In genomic region chr10:88514495-88514894, GRCm38 (mm10) we compare ENCODE assay signal across 8 mouse cellular contexts. TPM values are rescaled to one million over a fixed set of nuclear protein-coding genes. Genes with fewer than 3 reads are reported as not detected.
DNase-seq lines count a peak whose midpoint lies in the region; ATAC-seq and TF ChIP-seq lines count a peak whose summit lies in the region.

No protein-coding gene starts in this region.

- no peaks in the 10 kb centered on the region for H3K4me1 ChIP-seq in kidney, embryonic 15.5 days
- H3K4me1 ChIP-seq in intestine, postnatal 0 days (replicated peaks; ENCODE audit: control insufficient read depth, insufficient read depth, low read length): peaks cover 10% of the 10 kb centered on the region; the same call in 1 of the 2 replicates
- H3K4me1 ChIP-seq in liver, embryonic 13.5 days (replicated peaks): peaks cover 4% of the 10 kb centered on the region; the same call in 1 of the 2 replicates
- no peaks in the 10 kb centered on the region for H3K4me1 ChIP-seq in neural tube, embryonic 15.5 days

- no peak for ATAC-seq in kidney, embryonic 15.5 days (replicated peaks; ENCODE audit: low FRiP score)
- ATAC-seq in intestine, postnatal 0 days: peak; percentile 79
- peak; percentile 76 for ATAC-seq in liver, embryonic 13.5 days (ENCODE audit: low read depth)
- no peak for ATAC-seq in neural tube, embryonic 15.5 days (ENCODE audit: low FRiP score)

- H3K4me2 ChIP-seq in kidney, embryonic 15.5 days: no peak overlapping the region
- no peak overlapping the region for H3K4me2 ChIP-seq in intestine, postnatal 0 days (replicated peaks; ENCODE audit: low read depth)
- H3K4me2 ChIP-seq in liver, embryonic 13.5 days: no peak overlapping the region
- no peak overlapping the region for H3K4me2 ChIP-seq in neural tube, embryonic 15.5 days

- H3K27me3 ChIP-seq in kidney, embryonic 15.5 days: no peaks in the 10 kb centered on the region
- no peaks in the 10 kb centered on the region for H3K27me3 ChIP-seq in intestine, postnatal 0 days (replicated peaks; ENCODE audit: control insufficient read depth, insufficient read depth, low read length)
- no peaks in the 10 kb centered on the region for H3K27me3 ChIP-seq in liver, embryonic 13.5 days
- H3K27me3 ChIP-seq in neural tube, embryonic 15.5 days (replicated peaks): no peaks in the 10 kb centered on the region

- no peak overlapping the region for H3K9ac ChIP-seq in kidney, embryonic 15.5 days
- no peak overlapping the region for H3K9ac ChIP-seq in intestine, postnatal 0 days (ENCODE audit: low read depth, low read length)
- no peak overlapping the region for H3K9ac ChIP-seq in liver, embryonic 13.5 days
- H3K9ac ChIP-seq in neural tube, embryonic 15.5 days (replicated peaks): no peak overlapping the region

- H3K4me3 ChIP-seq in kidney, embryonic 15.5 days (replicated peaks): no peak overlapping the region
- H3K4me3 ChIP-seq in intestine, postnatal 0 days (ENCODE audit: low read depth, low read length): no peak overlapping the region
- H3K4me3 ChIP-seq in liver, embryonic 13.5 days (replicated peaks): no peak overlapping the region
- no peak overlapping the region for H3K4me3 ChIP-seq in neural tube, embryonic 15.5 days (replicated peaks)

- peak; percentile 74 for TF ChIP-seq CTCF in intestine, postnatal 0 days (IDR thresholded peaks at IDR 0.05; ENCODE audit: low read depth)

- no peaks in the 10 kb centered on the region for H3K36me3 ChIP-seq in kidney, embryonic 15.5 days
- H3K36me3 ChIP-seq in intestine, postnatal 0 days (ENCODE audit: control insufficient read depth, insufficient read depth): no peaks in the 10 kb centered on the region
- no peaks in the 10 kb centered on the region for H3K36me3 ChIP-seq in liver, embryonic 13.5 days
- no peaks in the 10 kb centered on the region for H3K36me3 ChIP-seq in neural tube, embryonic 15.5 days

- 53% methylated on average over 2 of the region's 2 CpGs for WGBS in kidney, embryonic 15.5 days
- WGBS in intestine, postnatal 0 days: 40% methylated on average over 2 of the region's 2 CpGs
- WGBS in liver, embryonic 13.5 days (ENCODE audit: insufficient replicate concordance): 38% methylated on average over 2 of the region's 2 CpGs
- 57% methylated on average over 2 of the region's 2 CpGs for whole genome bisulfite sequencing in neural tube, embryonic 15.5 days

- no peaks in the 10 kb centered on the region for H3K9me3 ChIP-seq in kidney, embryonic 15.5 days (replicated peaks)
- no peaks in the 10 kb centered on the region for H3K9me3 ChIP-seq in intestine, postnatal 0 days (ENCODE audit: control insufficient read depth)
- no peaks in the 10 kb centered on the region for H3K9me3 ChIP-seq in liver, embryonic 13.5 days (replicated peaks)
- no peaks in the 10 kb centered on the region for H3K9me3 ChIP-seq in neural tube, embryonic 15.5 days (replicated peaks)

- peak; percentile 89 for DNase-seq in kidney, adult 11 months
- DNase-seq in MEL-GATA-1-ER (ENCODE audit: extremely low read depth, low read depth): peak; percentile 69
- DNase-seq in fat pad, adult 2 months (ENCODE audit: extremely low read depth, low read depth, low spot score): peak; percentile 46
- DNase-seq in liver, embryonic 13.5 days: peak; percentile 48
- peak; percentile 42 for DNase-seq in skeletal muscle tissue, adult 2 months (ENCODE audit: low read depth, low spot score)

- no peak overlapping the region for H3K27ac ChIP-seq in kidney, embryonic 15.5 days
- 0 out of 2 replicates have a peak overlapping the region, but pooled peaks have one; percentile 28 for H3K27ac ChIP-seq in intestine, postnatal 0 days (ENCODE audit: low read depth, low read length)
- no peak overlapping the region for H3K27ac ChIP-seq in liver, embryonic 13.5 days
- H3K27ac ChIP-seq in neural tube, embryonic 15.5 days (replicated peaks): no peak overlapping the region

RNA-seq across cellular contexts. Expression of gene Chpt1, which starts 10.6 kb away (rescaled TPM):
- polyA plus RNA-seq in kidney, embryonic 15.5 days (2015; fragmentation: Nextera tagmentation; extraction: Ambion mirVana): 42.5 and 55.4 TPM in 2 replicates
- polyA plus RNA-seq in intestine, postnatal 0 days (2015; fragmentation: Nextera tagmentation; extraction: Ambion mirVana): 631 and 770 TPM in 2 replicates
- polyA plus RNA-seq in liver, embryonic 13.5 days (2015; fragmentation: Nextera tagmentation; extraction: Ambion mirVana): 4.2 and 5.1 TPM in 2 replicates
- polyA plus RNA-seq in neural tube, embryonic 15.5 days (2015; fragmentation: Nextera tagmentation; extraction: Ambion mirVana): 23.1 and 23.9 TPM in 2 replicates

RNA-seq across cellular contexts. Expression of gene Sycp3, which starts 55.1 kb away (rescaled TPM):
- polyA plus RNA-seq in kidney, embryonic 15.5 days (2015; fragmentation: Nextera tagmentation; extraction: Ambion mirVana): 0.23 and 0.24 TPM in 2 replicates
- 31.6 and 50.4 TPM in 2 replicates for polyA plus RNA-seq in intestine, postnatal 0 days (2015; fragmentation: Nextera tagmentation; extraction: Ambion mirVana)
- polyA plus RNA-seq in liver, embryonic 13.5 days (2015; fragmentation: Nextera tagmentation; extraction: Ambion mirVana): 0.13 TPM in 1 of 2 replicates, not detected in the other
- 0.50 TPM in 1 of 2 replicates, not detected in the other for polyA plus RNA-seq in neural tube, embryonic 15.5 days (2015; fragmentation: Nextera tagmentation; extraction: Ambion mirVana)

Comparison
In these comparisons a context has a peak if more than half of its experiments do, and no peak if none do; other contexts are left out.
1. ATAC-seq: peak in intestine, postnatal 0 days (single experiment) and liver, embryonic 13.5 days (single experiment); none in kidney, embryonic 15.5 days (single experiment) and neural tube, embryonic 15.5 days (single experiment).
2. RNA of gene Chpt1, which starts 10.6 kb away (polyA plus RNA-seq): 631 to 770 TPM in intestine, postnatal 0 days; 42.5 to 55.4 TPM in kidney, embryonic 15.5 days, 23.1 to 23.9 TPM in neural tube, embryonic 15.5 days and 4.2 to 5.1 TPM in liver, embryonic 13.5 days; every median in the first group is over 10 times any median in the second.
3. RNA of gene Sycp3, which starts 55.1 kb away (polyA plus RNA-seq): 31.6 to 50.4 TPM in intestine, postnatal 0 days; 0.23 to 0.24 TPM in kidney, embryonic 15.5 days, 0.50 TPM in neural tube, embryonic 15.5 days and 0.13 TPM in liver, embryonic 13.5 days; every median in the first group is over 10 times any median in the second.
4. Peak in every context shown above with its lines, with median percentiles within 50 percentile points of each other: DNase-seq.